Mouse (Mus musculus) adrenal gland, postnatal 36 days (tissue): ENCODE measurements at regions not wholly inside any gene's neighbourhood (a gene's known extent, or its start where the extent isn't known, plus 50 kb on each side); places are given as distances from the start of the nearest gene placed in this dataset.

Experiments used
- DNase-seq, 2 experiments: peaks; one replicate each; pipeline ENCODE4 v3.0.0; 2021; ENCODE audit warnings: mixed read lengths in 1 of 2

DNA sequence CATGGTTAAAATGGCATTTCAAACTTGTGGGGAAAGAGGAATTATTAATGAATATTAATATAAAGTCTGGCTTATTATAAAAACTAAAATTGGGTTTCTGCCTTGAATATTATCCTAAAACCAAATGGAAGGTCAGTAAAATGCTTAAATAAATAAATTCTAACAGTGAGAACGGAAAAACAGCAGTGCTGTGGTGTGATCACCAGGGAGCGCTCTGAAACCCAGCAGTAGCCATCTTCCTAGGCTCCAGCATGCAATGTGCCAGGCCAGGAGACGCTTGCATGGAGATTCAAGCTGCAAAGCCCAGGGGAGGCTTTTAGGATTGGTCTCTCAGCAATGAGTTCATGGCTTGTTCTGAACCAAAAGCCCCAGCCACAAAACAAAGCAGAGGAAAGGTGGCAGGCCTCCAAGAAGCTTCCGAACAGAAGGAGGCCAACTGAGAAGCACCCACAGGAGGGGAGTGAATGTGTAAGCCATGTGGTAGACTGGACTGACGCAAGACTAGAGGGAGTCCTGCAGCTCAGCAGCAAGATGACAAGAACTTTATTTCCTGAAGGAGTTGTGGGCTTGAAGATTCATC lies 52.3 kb upstream of the Bace2 start:
- no peak for DNase-seq
